Mouse (Mus musculus) heart, adult 2 months (tissue): ENCODE measurements around the gene Map3k5. TPM values are rescaled to one million over a fixed set of nuclear protein-coding genes. Genes with fewer than 3 reads are reported as not detected.

ENCODE experiments used
- DNase-seq, 2 experiments: peaks; one replicate each; pipeline ENCODE4 v3.0.0; 2021
- H3K27ac ChIP-seq: fragments of 200-600 bp; 2 replicates; pipeline ENCODE4 v1.8.1; 2022
- H3K27me3 ChIP-seq: fragments of 200-500 bp; 2 replicates; pipeline ENCODE4 v1.6.1; 2012; ENCODE audit warnings: mild to moderate bottlenecking, low read length, inconsistent platforms, mixed read lengths; ENCODE audit not compliant: control insufficient read depth, insufficient read depth
- H3K36me3 ChIP-seq: fragments of 200-500 bp; 2 replicates; pipeline ENCODE4 v1.6.1; 2012; ENCODE audit warnings: low read length, inconsistent platforms; ENCODE audit not compliant: control insufficient read depth, insufficient read depth
- H3K4me1 ChIP-seq: fragments of 200-500 bp; 2 replicates; pipeline ENCODE4 v1.6.1; 2011; ENCODE audit warnings: low read length; ENCODE audit not compliant: control insufficient read depth, insufficient read depth
- H3K4me3 ChIP-seq: fragments of 200-600 bp; 2 replicates; pipeline ENCODE4 v1.8.1; 2022
- H3K79me2 ChIP-seq: fragments of 200-500 bp; replicated peaks from 2 replicates; pipeline ENCODE4 v1.6.1; 2012; ENCODE audit warnings: mild to moderate bottlenecking, inconsistent platforms, low read length, moderate library complexity, mixed read lengths; ENCODE audit not compliant: control insufficient read depth, insufficient read depth
- H3K9ac ChIP-seq: fragments of 200-500 bp; 2 replicates; pipeline ENCODE4 v1.6.1; 2012; ENCODE audit warnings: low read depth, mild to moderate bottlenecking, control low read depth, inconsistent platforms, low read length, mixed read lengths
- CTCF ChIP-seq: fragments of 200-600 bp; IDR thresholded peaks from 2 replicates; pipeline ENCODE4 v1.8.1; 2022; ENCODE audit warnings: antibody characterized with exemption, mild to moderate bottlenecking, moderate library complexity
- EP300 ChIP-seq: fragments of 200-500 bp; IDR thresholded peaks from 2 replicates; pipeline ENCODE4 v1.6.1; 2011; ENCODE audit warnings: low read depth, low read length, control low read depth; ENCODE audit not compliant: insufficient read depth
- POLR2A ChIP-seq: fragments of 200-500 bp; IDR thresholded peaks from 2 replicates; pipeline ENCODE4 v1.6.1; 2011; ENCODE audit warnings: mild to moderate bottlenecking, low read depth, low read length, control low read depth; ENCODE audit not compliant: insufficient read depth
- WGBS: fragments of 180-500 bp; shearing (Covaris S2); methylation state at CpG from one replicate; pipeline ENCODE4 v1.1.7; 2018; 5-methylcytosine and 5-hydroxymethylcytosine counted together
- intact Hi-C: fragments of 180-260 bp; cut with DNase I; formaldehyde crosslinking; loops from one replicate; pipeline ENCODE4 v1.15.1; 2025
- polyA plus RNA-seq: library from polyadenylated mRNA; depleted of rRNA; stranded (reverse); fragments of >200 nt; gene quantifications from 2 replicates; pipeline ENCODE4 v1.2.3, GENCODE M21; 2012
- total RNA-seq, 2 experiments: library from RNA; stranded (reverse); gene quantifications; 2 replicates each; pipeline ENCODE4 v1.2.3; 2021

Gene Map3k5
- total and polyA plus RNA-seq, 3 experiments, result 7.6 to 45.3 (median 42.6) TPM

GRCm38 (mm10) chr10:20171209-20171608 is 236.9 kb downstream of the Map3k5 start:
- DNase-seq, result no peak
- Histone ChIP-seq H3K27ac (no peak overlapping the region), H3K4me3 (no peak overlapping the region), H3K4me1 (peaks cover 1% of the 10 kb centered on the region; the same call in 1 of the 2 replicates), H3K36me3 (no peaks in the 10 kb centered on the region), H3K79me2 (no peaks in the 10 kb centered on the region), H3K9ac (no peak overlapping the region), H3K27me3 (no peaks in the 10 kb centered on the region)
- TF ChIP-seq POLR2A (no peak), EP300 (no peak), CTCF (no peak)
- intact Hi-C loops, result no loop called here
- WGBS, result 89% methylated on average over 12 of the region's 12 CpGs

GRCm38 (mm10) chr10:20171756-20172155 is 237.5 kb downstream of the Map3k5 start:
- TF ChIP-seq POLR2A, result no peak
- no peak for TF ChIP-seq CTCF
- TF ChIP-seq EP300, result no peak
- no peaks in the 10 kb centered on the region for H3K27me3 ChIP-seq
- H3K4me3 ChIP-seq, result no peak overlapping the region
- no peaks in the 10 kb centered on the region for H3K79me2 ChIP-seq
- WGBS, result 60% methylated on average over 4 of the region's 4 CpGs
- intact Hi-C loops, result no loop called here
- H3K27ac ChIP-seq, result no peak overlapping the region
- peaks cover 1% of the 10 kb centered on the region; the same call in 1 of the 2 replicates for H3K4me1 ChIP-seq
- H3K9ac ChIP-seq, result no peak overlapping the region
- H3K36me3 ChIP-seq, result no peaks in the 10 kb centered on the region
- no peak for DNase-seq

- H3K36me3 ChIP-seq, result no peaks in the 10 kb centered on the region
- H3K79me2 ChIP-seq, result no peaks in the 10 kb centered on the region
- H3K9ac ChIP-seq, result no peak overlapping the region
- H3K4me3 ChIP-seq, result no peak overlapping the region
- DNase-seq, result no peak
- TF ChIP-seq EP300 (no peak), POLR2A (no peak), CTCF (no peak)
- H3K27me3 ChIP-seq, result no peaks in the 10 kb centered on the region
- intact Hi-C loops, result no loop called here
- H3K4me1 ChIP-seq, result peaks cover 1% of the 10 kb centered on the region; the same call in 1 of the 2 replicates
- H3K27ac ChIP-seq, result no peak overlapping the region
- WGBS, result 69% methylated on average over 4 of the region's 4 CpGs
Observed at GRCm38 (mm10) chr10:20173733-20174132, 239.5 kb downstream of the Map3k5 start.

- TF ChIP-seq POLR2A (no peak), CTCF (no peak), EP300 (no peak)
- Histone ChIP-seq H3K79me2 (no peaks in the 10 kb centered on the region), H3K4me3 (no peak overlapping the region), H3K9ac (no peak overlapping the region), H3K36me3 (no peaks in the 10 kb centered on the region), H3K4me1 (no peaks in the 10 kb centered on the region), H3K27me3 (no peaks in the 10 kb centered on the region), H3K27ac (no peak overlapping the region)
- WGBS, result 69% methylated on average over 7 of the region's 7 CpGs
- intact Hi-C loops, result no loop called here
- DNase-seq, result no peak
Observed at GRCm38 (mm10) chr10:20176054-20176453, 241.8 kb downstream of the Map3k5 start.

- Histone ChIP-seq H3K9ac (no peak overlapping the region), H3K79me2 (no peaks in the 10 kb centered on the region), H3K27ac (no peak overlapping the region), H3K27me3 (no peaks in the 10 kb centered on the region), H3K4me1 (peaks cover 1% of the 10 kb centered on the region; the same call in 1 of the 2 replicates), H3K4me3 (no peak overlapping the region), H3K36me3 (no peaks in the 10 kb centered on the region)
- WGBS, result 58% methylated on average over 12 of the region's 12 CpGs
- TF ChIP-seq POLR2A, result no peak
- no peak for TF ChIP-seq CTCF
- TF ChIP-seq EP300, result no peak
- DNase-seq, result no peak
- intact Hi-C loops, result no loop called here
Observed at GRCm38 (mm10) chr10:20178807-20179605, 244.7 kb downstream of the Map3k5 start.

- Histone ChIP-seq H3K27ac (no peak overlapping the region), H3K79me2 (no peaks in the 10 kb centered on the region), H3K9ac (no peak overlapping the region), H3K27me3 (no peaks in the 10 kb centered on the region), H3K4me3 (no peak overlapping the region), H3K36me3 (no peaks in the 10 kb centered on the region), H3K4me1 (peaks cover 4% of the 10 kb centered on the region; the same call in 1 of the 2 replicates)
- TF ChIP-seq CTCF (no peak), POLR2A (no peak), EP300 (no peak)
- no peak for DNase-seq
- intact Hi-C loops, result no loop called here
- WGBS, result 36% methylated on average over 10 of the region's 10 CpGs
Observed at GRCm38 (mm10) chr10:20181198-20181597, 246.9 kb downstream of the Map3k5 start.
